Comparison of ENCODE assay signal across 36 mouse cellular contexts in the genomic region with DNA sequence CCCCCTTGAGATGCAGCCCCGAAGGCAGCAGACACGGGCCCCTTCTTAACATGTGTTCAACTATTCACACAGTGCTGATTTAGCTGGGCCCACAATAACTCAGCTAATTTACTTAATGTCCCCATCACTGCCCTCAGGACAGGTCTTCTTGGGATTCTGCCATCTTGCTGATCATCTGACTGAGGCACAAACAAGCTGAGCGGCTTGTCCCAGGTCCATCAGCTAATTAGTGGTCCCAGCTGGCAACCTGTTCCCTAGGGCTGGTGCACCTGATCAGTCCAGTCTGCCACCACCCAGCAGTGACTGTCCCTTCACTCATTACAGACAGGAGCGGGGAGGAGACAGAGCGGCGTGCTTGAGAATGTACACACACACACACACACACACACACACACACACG. TPM values are rescaled to one million over a fixed set of nuclear protein-coding genes. Genes with fewer than 3 reads are reported as not detected.
DNase-seq lines count a peak whose midpoint lies in the region; ATAC-seq and TF ChIP-seq lines count a peak whose summit lies in the region.
"Had no signal": no experiment of that assay in that cellular context is flagged by ENCODE, and none has a peak within 500 bp of the region (broad histone marks: within the 10 kb centered on the region; RNA-seq: fewer than 3 reads in every experiment).

No protein-coding gene starts in this region.

- H3K9me3 ChIP-seq in hindbrain, postnatal 0 days (ENCODE audit: low read length) = no peaks in the 10 kb centered on the region
- H3K9me3 ChIP-seq in hindbrain, embryonic 13.5 days = no peaks in the 10 kb centered on the region
- H3K9me3 ChIP-seq: embryonic facial prominence, embryonic 13.5 days; G1E; hindbrain, embryonic 10.5 days; intestine, embryonic 15.5 days; limb, embryonic 12.5 days; lung, embryonic 15.5 days; midbrain, embryonic 10.5 days had no signal

- no peak for ATAC-seq in hindbrain, postnatal 0 days
- no peak for ATAC-seq in hindbrain, embryonic 13.5 days (ENCODE audit: low FRiP score)
- ATAC-seq: hindbrain, embryonic 16.5 days; intestine, embryonic 15.5 days had no signal

- DNase-seq in cerebellum, adult 18-20 months = peak; percentile 26 to 37
- no peak for DNase-seq in cerebellum, adult 9-10 months
- peak; percentile 56 for DNase-seq in hindbrain, postnatal 0 days (ENCODE audit: low spot score)
- DNase-seq in retina, postnatal 1 day = peak; percentile 31
- no peak for DNase-seq in retina, embryonic 14.5 days (ENCODE audit: low spot score)
- no peak for DNase-seq in left cerebral cortex, postnatal 14 days (ENCODE audit: low spot score in 2 of 2)
- DNase-seq: adrenal gland, adult 8-10 months; gastrocnemius, postnatal 14 days; heart, postnatal 14 days; kidney, adult 8-10 months; layer of hippocampus, postnatal 36 days; right cerebral cortex, postnatal 4 days; thymus, adult 18-20 months; thymus, postnatal 25 days had no signal

- H3K36me3 ChIP-seq in hindbrain, postnatal 0 days (ENCODE audit: insufficient read depth, low read length) = no peaks in the 10 kb centered on the region
- H3K36me3 ChIP-seq in hindbrain, embryonic 13.5 days = peaks cover 11% of the 10 kb centered on the region; the same call in 1 of the 2 replicates
- H3K36me3 ChIP-seq: intestine, embryonic 15.5 days; lung, embryonic 15.5 days had no signal

- intact Hi-C loops in left cerebral cortex, postnatal 14 days (cut with DNase I) = loop anchor here (5.0 kb wide), 1 partner anchor 54 kb away; no protein-coding TSS in a partner anchor

- H3K9ac ChIP-seq in hindbrain, postnatal 0 days (replicated peaks; ENCODE audit: low read length) = no peak overlapping the region
- H3K9ac ChIP-seq in hindbrain, embryonic 13.5 days = no peak overlapping the region
- H3K9ac ChIP-seq: embryonic facial prominence, embryonic 13.5 days; intestine, embryonic 15.5 days; limb, embryonic 12.5 days; lung, embryonic 15.5 days had no signal

- no peak for TF ChIP-seq CTCF in hindbrain, postnatal 0 days (IDR thresholded peaks at IDR 0.05; ENCODE audit: low read depth)

- H3K27me3 ChIP-seq in hindbrain, postnatal 0 days (ENCODE audit: insufficient read depth, low read length) = no peaks in the 10 kb centered on the region
- H3K27me3 ChIP-seq in hindbrain, embryonic 13.5 days = peaks cover 24% of the 10 kb centered on the region

- no peak overlapping the region for H3K4me2 ChIP-seq in hindbrain, postnatal 0 days (ENCODE audit: low read depth, low read length)
- H3K4me2 ChIP-seq in hindbrain, embryonic 13.5 days = no peak overlapping the region
- H3K4me2 ChIP-seq: embryonic facial prominence, embryonic 13.5 days; intestine, embryonic 15.5 days; limb, embryonic 12.5 days; lung, embryonic 15.5 days had no signal

- 58% methylated on average over 7 of the region's 7 CpGs for WGBS in hindbrain, postnatal 0 days
- WGBS in hindbrain, embryonic 13.5 days = 60% methylated on average over 7 of the region's 7 CpGs

- no peak overlapping the region for H3K27ac ChIP-seq in hindbrain, postnatal 0 days
- H3K27ac ChIP-seq in hindbrain, embryonic 13.5 days = no peak overlapping the region
- H3K27ac ChIP-seq: embryonic facial prominence, embryonic 13.5 days; hindbrain, embryonic 10.5 days; intestine, embryonic 15.5 days; kidney, postnatal 0 days; limb, embryonic 12.5 days; lung, embryonic 15.5 days; midbrain, embryonic 10.5 days; stomach, postnatal 0 days had no signal

- no peak overlapping the region for H3K4me3 ChIP-seq in hindbrain, postnatal 0 days (ENCODE audit: low read length)
- H3K4me3 ChIP-seq in hindbrain, embryonic 13.5 days = no peak overlapping the region
- H3K4me3 ChIP-seq: embryonic facial prominence, embryonic 13.5 days; hindbrain, embryonic 10.5 days; intestine, embryonic 15.5 days; limb, embryonic 12.5 days; lung, embryonic 15.5 days; midbrain, embryonic 10.5 days had no signal

- H3K4me1 ChIP-seq in hindbrain, postnatal 0 days (ENCODE audit: insufficient read depth, low read length) = peaks cover 12% of the 10 kb centered on the region; the same call in 1 of the 2 replicates
- H3K4me1 ChIP-seq in hindbrain, embryonic 13.5 days (replicated peaks) = peaks cover 16% of the 10 kb centered on the region

RNA-seq across cellular contexts. Expression of a gene that starts 8.1 kb away (rescaled TPM):
- 195 and 238 TPM in 2 replicates for total RNA-seq in hindbrain, postnatal 0 days (2014; rRNA removed)
- 338 and 342 TPM in 2 replicates for polyA plus RNA-seq in hindbrain, postnatal 0 days (2015; fragmentation: Nextera tagmentation; extraction: Ambion mirVana)
- 232 and 243 TPM in 2 replicates for polyA plus RNA-seq in hindbrain, embryonic 13.5 days (2015; fragmentation: Nextera tagmentation; extraction: Ambion mirVana)
- 100 to 1,000 TPM; 137 TPM for total RNA-seq in left cerebral cortex, postnatal 14 days (2021)

RNA-seq across cellular contexts. Expression of a gene that starts 9.3 kb away (rescaled TPM):
- total RNA-seq in hindbrain, postnatal 0 days (2014; rRNA removed) = 2.0 and 5.3 TPM in 2 replicates
- polyA plus RNA-seq in hindbrain, postnatal 0 days (2015; fragmentation: Nextera tagmentation; extraction: Ambion mirVana) = 4.2 and 6.0 TPM in 2 replicates
- polyA plus RNA-seq in hindbrain, embryonic 13.5 days (2015; fragmentation: Nextera tagmentation; extraction: Ambion mirVana) = 1.2 and 1.6 TPM in 2 replicates
- total RNA-seq in left cerebral cortex, postnatal 14 days (2021) = 1 to 10 TPM in 1 of 2 experiments, under 1 TPM in 1; 0.78 to 1.0 TPM
- total RNA-seq: monocyte, adult 5-6 weeks had no signal
- polyA plus RNA-seq: G1E had no signal

RNA-seq across cellular contexts. Expression of a gene that starts 22.2 kb away (rescaled TPM):
- not detected in 2 replicates for total RNA-seq in hindbrain, postnatal 0 days (2014; rRNA removed)
- polyA plus RNA-seq in hindbrain, postnatal 0 days (2015; fragmentation: Nextera tagmentation; extraction: Ambion mirVana) = 0.32 and 0.69 TPM in 2 replicates
- 1.3 and 1.7 TPM in 2 replicates for polyA plus RNA-seq in hindbrain, embryonic 13.5 days (2015; fragmentation: Nextera tagmentation; extraction: Ambion mirVana)
- not detected for total RNA-seq in left cerebral cortex, postnatal 14 days (2021)
- total RNA-seq: adrenal gland, adult 8-10 months; common myeloid progenitor, adult 5-6 weeks; G1E; gastrocnemius, postnatal 14 days; granulocyte monocyte progenitor cell, adult 5-6 weeks; heart, postnatal 14 days; layer of hippocampus, postnatal 36 days; left cerebral cortex, postnatal 10 days; liver, adult 2 months; megakaryocyte progenitor cell, adult 5-6 weeks; neutrophil, adult 5-6 weeks had no signal
- polyA plus RNA-seq: G1E; large intestine, adult 2 months; liver, embryonic 16.5 days; spleen, adult 2 months had no signal

RNA-seq across cellular contexts. Expression of a gene that starts 22.6 kb away (rescaled TPM):
- not detected in 2 replicates for total RNA-seq in hindbrain, postnatal 0 days (2014; rRNA removed)
- 0.55 TPM in 1 of 2 replicates, not detected in the other for polyA plus RNA-seq in hindbrain, postnatal 0 days (2015; fragmentation: Nextera tagmentation; extraction: Ambion mirVana)
- not detected in 2 replicates for polyA plus RNA-seq in hindbrain, embryonic 13.5 days (2015; fragmentation: Nextera tagmentation; extraction: Ambion mirVana)
- not detected for total RNA-seq in left cerebral cortex, postnatal 14 days (2021)
- total RNA-seq: common myeloid progenitor, adult 5-6 weeks; G1E; gastrocnemius, postnatal 14 days; granulocyte monocyte progenitor cell, adult 5-6 weeks; heart, postnatal 14 days; layer of hippocampus, postnatal 36 days; left cerebral cortex, postnatal 10 days; liver, adult 2 months; monocyte, adult 5-6 weeks; neutrophil, adult 5-6 weeks had no signal
- polyA plus RNA-seq: embryonic facial prominence, embryonic 13.5 days; forebrain, embryonic 11.5 days; G1E; hindbrain, embryonic 10.5 days; hindbrain, embryonic 16.5 days; limb, embryonic 12.5 days; liver, adult 2 months; midbrain, embryonic 10.5 days had no signal

RNA-seq across cellular contexts. Expression of a gene that starts 30.0 kb away (rescaled TPM):
- total RNA-seq in hindbrain, postnatal 0 days (2014; rRNA removed) = 0.84 and 4.2 TPM in 2 replicates
- 2.9 and 3.0 TPM in 2 replicates for polyA plus RNA-seq in hindbrain, postnatal 0 days (2015; fragmentation: Nextera tagmentation; extraction: Ambion mirVana)
- polyA plus RNA-seq in hindbrain, embryonic 13.5 days (2015; fragmentation: Nextera tagmentation; extraction: Ambion mirVana) = 1.3 and 1.7 TPM in 2 replicates
- 10 to 100 TPM in 1 of 2 experiments, 1 to 10 TPM in 1; 5.5 to 10.0 TPM for total RNA-seq in left cerebral cortex, postnatal 14 days (2021)
- total RNA-seq: common myeloid progenitor, adult 5-6 weeks; monocyte, adult 5-6 weeks had no signal

Comparison
In these comparisons a context has a peak if more than half of its experiments do, and no peak if none do; other contexts are left out.
1. DNase-seq: peak in cerebellum, adult 18-20 months (2 of 2), hindbrain, postnatal 0 days (single experiment) and retina, postnatal 1 day (single experiment); none in cerebellum, adult 9-10 months (single experiment), retina, embryonic 14.5 days (single experiment) and left cerebral cortex, postnatal 14 days (0 of 2).